Mouse (Mus musculus) heart, postnatal 36 days (tissue): Measurements from ENCODE around the gene Kcnb1. TPM values are rescaled to one million over a fixed set of nuclear protein-coding genes. Genes with fewer than 3 reads are reported as not detected.

Experiments
- DNase-seq, 2 experiments: peaks; one replicate each; pipeline ENCODE4 v3.0.0; 2021 to 2022
- intact Hi-C: fragments of 180-260 bp; cut with DNase I; formaldehyde crosslinking; loops from one replicate; pipeline ENCODE4 v1.15.1; 2025
- total RNA-seq, 2 experiments: library from RNA; stranded (reverse); gene quantifications; 2 replicates each; pipeline ENCODE4 v1.2.3; 2021

Kcnb1 gene
- total RNA-seq, 2 experiments from 2014 or later: 39.2 to 51.7 TPM

DNA sequence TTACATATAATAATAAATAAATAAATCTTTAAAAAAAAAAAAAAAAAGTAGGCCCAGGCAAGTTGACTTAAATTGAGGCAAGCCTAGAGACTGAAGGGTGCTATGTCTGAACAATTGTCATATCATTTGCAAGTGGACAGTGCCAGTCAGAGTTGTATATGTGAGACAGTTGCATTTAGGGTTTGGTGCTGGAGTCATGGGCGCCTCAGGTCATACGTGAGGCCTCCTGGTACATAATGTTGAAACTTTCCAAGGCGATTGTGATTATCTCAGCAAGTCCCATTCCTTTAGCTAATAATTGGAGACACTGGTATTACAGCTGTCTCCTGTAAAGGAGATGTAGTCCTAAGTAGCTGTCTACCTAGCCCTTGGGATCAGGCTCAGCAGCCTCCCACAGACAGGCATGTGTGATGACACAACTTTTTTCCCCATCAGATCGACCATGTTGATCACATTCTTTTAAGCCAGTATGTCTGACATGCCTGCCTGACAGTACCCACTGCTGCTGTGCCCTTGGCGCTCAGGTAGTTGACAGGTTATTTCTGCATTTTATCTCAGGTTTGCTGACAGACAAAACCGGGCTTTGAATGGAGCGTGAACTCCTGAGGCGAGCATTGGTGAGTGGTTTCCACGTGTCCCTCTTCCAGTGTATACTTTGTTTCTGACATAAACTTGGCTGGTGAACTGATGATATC lies 125.2 kb downstream of the Kcnb1 start:
- intact Hi-C loops: loop anchor here (5.0 kb wide), 1 partner anchor 428 kb away; the partner anchor contains the start of genes Rnf114 and Spata2
- no peak for DNase-seq

DNA sequence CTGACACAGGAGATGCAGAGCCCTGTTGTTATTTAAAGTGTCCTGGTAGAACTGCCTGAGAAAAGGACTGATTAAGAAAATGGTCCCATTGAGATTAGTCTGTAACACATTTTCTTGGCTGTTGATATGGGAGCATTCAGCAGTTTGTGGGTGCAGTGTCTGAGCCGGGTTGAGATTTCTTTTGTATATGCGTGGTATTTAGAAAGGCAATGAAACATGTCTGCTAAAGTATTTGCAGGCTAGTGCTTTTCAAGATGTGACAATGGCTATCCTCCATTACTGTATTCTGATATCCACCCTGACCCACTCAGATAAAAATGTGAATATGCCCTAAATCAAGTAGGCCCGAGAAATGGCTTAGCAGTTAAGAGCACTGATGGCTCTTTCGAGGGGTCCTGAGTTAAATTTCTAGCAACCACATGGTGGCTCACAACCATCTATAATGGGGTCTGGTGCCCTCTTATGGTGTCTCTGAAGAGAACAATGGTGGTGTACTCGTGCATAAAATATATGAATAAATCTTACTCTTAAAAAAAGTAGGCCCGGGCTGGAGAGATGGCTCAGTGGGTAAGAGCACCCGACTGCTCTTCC lies 126.0 kb downstream of the Kcnb1 start:
- DNase-seq: no peak
- intact Hi-C loops: loop anchor here (5.0 kb wide), 1 partner anchor 428 kb away; the partner anchor contains the start of genes Rnf114 and Spata2

- intact Hi-C loops: loop anchor here (5.0 kb wide), 1 partner anchor 429 kb away; the partner anchor contains the start of genes Rnf114 and Spata2
- peak; percentile 98 to 99 for DNase-seq
Measured at GRCm38 (mm10) chr2:167062965-167063880, 126.7 kb downstream of the Kcnb1 start, which contains the start of gene Znfx1. Gene Znfx1, minus strand, starts transcription at chr2:167063015.

DNA sequence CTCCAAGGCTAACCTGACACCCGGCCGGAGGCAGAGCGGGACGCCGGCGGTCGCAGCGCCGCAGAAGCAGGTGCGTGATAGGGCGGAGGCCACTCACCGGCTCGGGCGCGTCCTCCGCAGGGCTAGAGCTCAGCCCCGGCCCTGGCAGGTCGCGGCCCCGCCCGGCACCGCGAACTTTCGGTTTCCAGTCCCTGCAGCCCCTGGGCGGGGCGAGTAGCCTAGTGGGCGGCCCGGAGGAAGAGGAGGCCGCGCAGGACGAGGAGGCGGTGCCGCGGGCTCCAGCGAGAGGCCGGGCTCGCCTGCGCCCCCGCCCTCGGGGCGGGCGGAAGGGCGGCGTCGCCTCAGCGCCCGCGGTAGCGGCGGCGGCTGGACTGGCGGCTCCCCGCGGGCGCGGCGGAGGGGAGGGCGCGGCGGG lies 127.5 kb downstream of the Kcnb1 start:
- intact Hi-C loops: loop anchor here (5.0 kb wide), 1 partner anchor 430 kb away; the partner anchor contains the start of genes Rnf114 and Spata2

DNA sequence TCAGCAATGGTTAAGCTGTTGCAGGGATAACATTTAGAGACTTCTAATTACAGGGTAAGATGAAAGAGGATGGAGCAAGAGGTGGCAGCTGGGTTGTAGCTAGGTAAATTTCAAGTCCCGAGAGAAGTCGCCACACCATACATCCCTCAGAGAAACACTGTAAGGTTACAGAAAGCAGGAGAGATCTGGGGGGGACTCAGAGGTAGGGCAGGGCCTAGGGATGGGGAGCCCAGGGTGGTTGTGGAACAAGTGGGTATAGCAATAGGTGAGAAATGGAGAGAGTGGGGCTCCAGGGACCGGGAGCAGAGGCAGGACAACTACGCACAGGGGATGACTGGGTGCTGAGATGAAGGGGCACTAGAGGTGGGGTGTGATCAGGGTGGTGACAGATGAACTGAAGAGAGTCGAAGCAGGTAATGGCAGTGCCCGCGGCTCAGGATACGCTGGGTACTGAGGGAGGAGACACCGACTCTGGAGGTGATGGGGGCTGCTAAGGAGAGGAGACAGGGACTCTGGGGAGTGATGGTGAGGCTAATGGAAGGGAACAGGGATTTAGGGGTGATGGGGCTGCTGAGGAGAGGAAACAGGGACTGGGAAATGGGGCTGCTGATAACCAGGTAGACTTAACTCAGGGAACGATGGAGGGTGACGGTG lies 128.4 kb downstream of the Kcnb1 start:
- DNase-seq: no peak
- intact Hi-C loops: loop anchor here (5.0 kb wide), 1 partner anchor 431 kb away; the partner anchor contains the start of genes Rnf114 and Spata2

More for the DNA sequence above, 127.5 kb downstream of the Kcnb1 start:
- peak; percentile 94 for DNase-seq

DNA sequence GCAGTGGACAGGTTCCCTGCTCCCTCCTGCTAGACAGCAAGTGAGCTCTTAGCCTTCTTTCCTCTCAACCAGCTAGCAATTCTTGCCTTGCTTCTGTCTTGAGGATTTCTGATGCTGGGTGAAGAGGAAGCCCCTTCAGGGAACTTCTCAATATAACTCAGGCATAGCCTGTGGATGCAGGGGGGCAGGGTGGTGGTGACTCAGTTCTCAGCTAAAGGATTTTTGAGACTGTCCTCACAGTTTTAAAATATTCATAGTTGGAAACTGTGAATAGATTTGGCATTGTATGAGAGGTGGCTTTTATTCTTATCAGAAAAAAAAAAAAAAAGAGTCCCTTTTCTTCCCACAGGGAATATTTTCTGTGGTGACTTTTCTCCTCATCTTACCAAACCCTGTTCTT lies 129.2 kb downstream of the Kcnb1 start:
- DNase-seq: no peak
- intact Hi-C loops: loop anchor here (5.0 kb wide), 1 partner anchor 432 kb away; the partner anchor contains the start of genes Rnf114 and Spata2

DNA sequence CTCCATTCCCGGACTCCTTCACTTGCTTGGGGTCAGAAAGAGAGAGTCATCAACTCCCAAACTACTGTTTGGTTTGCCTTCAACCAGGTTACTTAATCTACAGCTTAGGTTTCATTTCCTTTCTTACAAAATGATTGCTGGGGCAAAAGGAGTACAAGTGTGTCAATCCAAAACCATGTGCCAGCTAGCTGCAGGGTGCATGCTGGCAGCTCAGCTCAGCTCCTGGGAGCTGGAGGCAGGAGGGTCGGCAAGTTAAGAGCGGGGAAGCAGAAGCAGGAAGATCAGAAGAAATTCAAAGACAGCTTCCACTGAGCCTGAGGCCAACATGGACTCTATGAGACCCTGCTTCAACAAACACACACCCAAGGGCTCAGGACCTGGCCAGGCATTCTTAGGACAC lies 129.6 kb downstream of the Kcnb1 start:
- intact Hi-C loops: loop anchor here (5.0 kb wide), 1 partner anchor 432 kb away; the partner anchor contains the start of genes Rnf114 and Spata2
- DNase-seq: no peak

- DNase-seq: no peak
- intact Hi-C loops: loop anchor here (5.0 kb wide), 1 partner anchor 432 kb away; the partner anchor contains the start of genes Rnf114 and Spata2
Measured at GRCm38 (mm10) chr2:167059960-167060359, 130.0 kb downstream of the Kcnb1 start.

DNA sequence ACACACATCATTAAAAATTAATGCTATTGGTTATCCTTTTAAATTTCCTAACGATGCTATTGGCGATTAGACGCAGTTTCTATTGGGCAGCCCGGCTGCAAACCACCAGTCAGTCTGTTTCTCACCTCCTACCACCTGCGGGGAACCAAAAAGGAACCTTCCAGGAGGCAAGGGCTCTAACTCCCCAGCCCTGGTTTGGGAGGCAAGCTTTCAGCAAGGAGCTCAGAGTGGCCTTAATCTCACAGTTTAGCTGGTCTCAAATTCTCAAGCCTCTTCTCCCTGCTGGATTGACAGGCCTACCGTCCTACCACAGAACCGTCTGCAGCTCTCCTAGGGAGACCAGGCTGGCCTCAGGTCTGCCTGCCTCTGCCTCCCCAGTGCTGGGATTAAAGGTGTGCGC lies 130.4 kb downstream of the Kcnb1 start:
- intact Hi-C loops: no loop called here
- no peak for DNase-seq

GRCm38 (mm10) chr2:167058814-167059387 lies 131.1 kb downstream of the Kcnb1 start:
- intact Hi-C loops: no loop called here
- DNase-seq: no peak

- no peak for DNase-seq
- intact Hi-C loops: no loop called here
Measured at GRCm38 (mm10) chr2:167058201-167058600, 131.8 kb downstream of the Kcnb1 start.

GRCm38 (mm10) chr2:167056942-167057323 lies 133.0 kb downstream of the Kcnb1 start:
- intact Hi-C loops: no loop called here
- no peak for DNase-seq

GRCm38 (mm10) chr2:167056210-167056941 lies 133.6 kb downstream of the Kcnb1 start:
- DNase-seq: no peak
- intact Hi-C loops: no loop called here

DNA sequence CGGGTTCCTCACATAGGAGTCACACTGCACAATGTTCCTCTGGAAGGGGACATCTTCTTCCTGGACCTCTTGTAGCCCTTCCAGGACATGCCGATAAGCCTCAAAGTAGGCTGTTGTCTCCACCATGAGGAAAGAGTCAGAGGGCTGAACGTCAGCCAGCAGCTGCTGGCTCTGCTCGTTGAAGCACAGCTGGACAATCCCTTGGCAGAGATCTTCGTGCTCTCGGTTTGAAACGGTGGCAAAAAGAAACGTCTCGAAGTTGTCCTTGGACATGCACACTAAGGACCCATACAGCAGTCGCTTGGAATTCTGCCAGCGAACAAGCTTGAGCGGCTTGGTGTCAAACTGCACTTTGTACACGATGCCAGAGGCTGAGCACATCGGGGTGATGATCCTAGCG lies 134.6 kb downstream of the Kcnb1 start:
- intact Hi-C loops: no loop called here
- DNase-seq: peak; percentile 69 to 72

DNA sequence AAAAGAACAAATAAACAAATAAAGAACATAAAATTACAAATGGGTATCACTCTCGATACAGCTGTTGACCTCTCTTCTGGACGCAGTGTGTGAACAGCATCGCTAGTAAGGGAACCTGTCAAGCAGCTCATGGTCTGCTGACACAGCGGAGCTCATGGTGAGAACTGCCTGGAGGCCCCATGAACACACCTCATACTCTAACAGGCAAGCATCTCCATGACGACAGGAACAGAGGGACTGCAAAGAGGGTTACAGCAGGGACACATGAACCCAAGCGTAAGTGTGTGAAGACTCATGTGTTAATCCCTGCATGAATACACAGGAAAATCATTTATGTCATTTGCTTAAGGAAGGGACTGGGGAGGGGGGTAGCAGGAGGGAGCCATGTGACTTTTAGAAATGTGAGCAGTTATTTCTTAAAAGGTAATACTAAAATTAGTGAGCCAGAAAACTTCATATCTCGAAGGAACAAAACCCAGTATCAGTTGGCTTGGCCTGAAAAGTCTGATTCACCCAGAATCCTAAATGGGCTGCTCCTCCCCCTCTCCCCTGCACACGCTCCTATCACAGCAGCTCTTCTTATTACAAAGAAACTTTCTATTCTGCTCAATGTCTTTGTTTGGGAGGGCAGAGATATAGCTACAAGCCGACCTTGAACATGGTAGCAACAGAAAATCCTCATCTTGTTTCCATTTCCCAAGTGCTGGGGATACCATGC lies 136.7 kb downstream of the Kcnb1 start:
- intact Hi-C loops: no loop called here
- no peak for DNase-seq

DNA sequence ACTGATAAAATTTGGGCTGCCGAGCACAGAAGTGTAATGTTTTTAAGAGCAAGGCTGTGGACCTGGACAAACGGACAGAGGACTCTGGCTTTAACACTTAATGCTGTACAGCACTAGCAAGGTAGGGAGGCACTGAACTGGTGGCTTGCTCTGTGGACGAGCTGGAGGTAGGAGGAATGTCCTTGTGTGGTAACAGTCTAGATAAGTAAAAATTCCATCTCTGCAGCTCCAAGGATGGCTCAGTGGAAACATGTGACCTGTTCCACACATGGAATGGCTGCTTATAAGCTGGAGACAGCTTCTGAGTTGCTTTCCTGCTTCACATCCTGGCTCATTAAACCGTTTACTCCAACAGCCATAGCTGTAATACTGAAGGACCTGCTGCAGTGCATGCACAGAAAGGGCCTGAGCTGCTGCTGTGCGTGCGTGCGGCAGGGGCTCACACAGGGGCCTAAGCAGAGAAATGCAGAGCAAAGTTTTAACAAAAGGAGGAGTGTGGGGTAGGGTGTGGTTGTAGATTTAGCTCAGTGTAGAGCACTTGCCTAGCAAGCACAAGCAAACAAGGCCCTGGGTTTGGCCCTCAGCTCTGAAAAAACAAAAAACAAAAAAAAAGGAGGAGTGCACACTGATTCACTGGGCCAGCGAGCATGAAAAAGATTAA lies 141.1 kb downstream of the Kcnb1 start:
- intact Hi-C loops: no loop called here
- no peak for DNase-seq

- intact Hi-C loops: no loop called here
- no peak for DNase-seq
Measured at GRCm38 (mm10) chr2:167048223-167048622, 141.7 kb downstream of the Kcnb1 start.
